Mouse (Mus musculus) G1E-ER4 (cell line): ENCODE measurements at regions not wholly inside any gene's neighbourhood (a gene's known extent, or its start where the extent isn't known, plus 50 kb on each side); places are given as distances from the start of the nearest gene placed in this dataset.

Experiments
- GATA1 ChIP-seq: IDR thresholded peaks from one replicate; pipeline ENCODE4 v1.8.0; 2012; ENCODE audit warnings: low read length, inconsistent platforms

GRCm38 (mm10) chr2:74930702-74931101 lies 105.1 kb downstream of the Mtx2 start:
- no peak for TF ChIP-seq GATA1

DNA sequence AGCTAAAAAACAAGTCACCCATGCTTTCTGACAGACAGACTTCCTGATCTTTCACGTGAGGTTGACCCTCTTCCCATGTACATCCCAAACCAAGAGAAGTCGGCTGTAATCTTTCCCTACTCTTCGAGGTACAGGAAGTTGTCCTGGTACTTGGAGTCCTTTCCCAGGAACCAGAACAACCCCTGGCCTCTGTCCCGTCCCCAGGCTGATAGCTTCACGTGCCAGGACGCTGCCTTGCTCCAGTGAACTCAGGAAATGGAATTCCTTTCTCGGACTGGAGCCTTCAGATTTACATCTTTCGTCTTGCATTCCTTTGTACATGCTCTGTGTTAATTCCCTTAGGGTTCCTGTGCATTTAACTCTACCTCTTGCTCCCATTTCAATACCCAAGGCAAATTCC lies 107.6 kb downstream of the Mtx2 start:
- TF ChIP-seq GATA1, result no peak

- TF ChIP-seq GATA1, result no peak
Observed at GRCm38 (mm10) chr2:74933771-74934170, 108.2 kb downstream of the Mtx2 start.

DNA sequence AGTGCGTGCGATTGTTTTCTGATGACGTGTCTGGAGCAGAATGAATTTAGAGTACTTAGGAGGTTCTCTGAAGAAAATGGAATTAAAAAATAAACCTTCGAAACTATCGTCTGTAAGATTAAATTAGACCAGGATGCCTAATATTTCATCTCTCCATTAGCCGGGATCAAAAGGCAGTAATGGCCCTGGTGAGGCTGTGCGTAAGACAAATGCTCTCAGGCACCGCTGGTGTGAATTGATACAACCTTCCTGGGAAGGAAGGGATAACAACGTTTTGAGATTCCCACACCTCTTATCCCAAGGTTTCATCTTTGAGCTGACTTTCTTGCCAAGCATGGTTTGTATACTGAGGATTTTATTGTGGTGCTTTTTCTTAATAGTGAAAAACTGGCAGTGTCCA lies 113.1 kb downstream of the Mtx2 start:
- TF ChIP-seq GATA1, result no peak

GRCm38 (mm10) chr2:74941966-74942365 lies 116.4 kb downstream of the Mtx2 start:
- TF ChIP-seq GATA1, result no peak

- no peak for TF ChIP-seq GATA1
Observed at GRCm38 (mm10) chr2:74942611-74943198, 117.1 kb downstream of the Mtx2 start.

DNA sequence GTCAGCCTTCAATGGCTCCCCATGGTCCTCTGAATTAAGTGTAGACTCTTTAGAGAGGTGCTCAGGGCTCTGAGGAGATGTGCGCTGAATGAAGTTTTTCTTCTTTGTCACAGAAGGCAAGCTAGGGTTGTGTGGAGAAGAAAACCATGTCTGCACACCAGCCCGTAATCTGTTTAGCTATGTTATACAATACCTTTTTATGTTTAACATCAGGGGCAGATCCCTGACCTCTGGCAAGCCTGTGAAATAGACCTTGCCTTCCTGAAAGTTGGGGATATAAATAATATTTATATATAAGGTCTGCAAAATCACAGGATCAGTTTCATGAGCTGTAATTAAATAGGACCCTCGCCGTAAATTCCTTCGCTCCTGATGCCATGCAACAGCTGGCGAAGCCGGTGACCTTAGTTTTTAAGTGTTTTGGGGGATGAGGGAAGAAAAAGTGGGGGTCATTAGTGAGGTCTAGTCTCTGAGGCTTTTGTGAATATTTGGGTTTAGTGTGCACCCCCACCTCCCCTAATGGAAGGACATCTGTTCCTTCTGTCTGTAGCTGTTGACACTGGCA lies 119.7 kb downstream of the Mtx2 start:
- TF ChIP-seq GATA1, result no peak

DNA sequence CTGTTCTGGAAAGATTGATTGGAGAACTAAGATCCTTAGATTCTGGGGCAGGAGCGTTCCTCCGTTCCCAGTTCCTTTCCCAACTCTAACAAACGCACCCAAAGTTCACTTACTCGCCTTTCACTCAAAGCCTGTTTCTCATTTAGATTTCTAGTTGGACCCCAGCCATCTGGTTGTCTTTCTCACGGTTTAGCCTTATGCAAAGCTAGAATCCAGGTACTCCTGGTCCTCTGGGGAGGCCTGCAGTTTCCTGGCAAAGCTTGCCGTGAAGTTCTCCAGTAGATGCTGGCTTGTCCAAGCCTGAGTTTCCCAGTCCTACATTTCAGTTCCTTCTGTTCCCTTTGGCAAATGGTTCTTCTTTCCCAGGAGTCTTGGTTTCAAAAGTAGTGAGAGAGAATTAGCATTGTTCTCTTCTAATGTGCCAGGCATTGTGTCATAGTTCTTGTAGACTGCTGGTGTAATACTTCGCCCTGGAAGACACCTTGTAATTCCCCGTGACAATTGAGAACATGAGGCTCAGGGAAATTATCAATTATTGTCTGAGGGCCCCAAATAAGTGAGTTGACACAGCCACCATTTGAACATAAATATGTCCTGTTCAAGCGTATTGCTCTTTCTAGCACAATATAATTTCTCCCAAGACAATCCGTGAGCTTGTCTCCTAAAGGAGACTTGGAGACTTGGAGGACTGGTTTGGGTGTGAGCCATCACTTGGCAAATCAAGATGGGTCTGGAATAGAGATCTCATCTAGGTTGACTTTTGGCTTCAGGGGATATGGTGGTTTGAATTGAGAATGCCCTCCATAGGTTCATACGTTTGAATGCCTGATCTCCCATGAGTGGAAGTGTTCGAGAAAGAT lies 126.0 kb downstream of the Mtx2 start:
- no peak for TF ChIP-seq GATA1

DNA sequence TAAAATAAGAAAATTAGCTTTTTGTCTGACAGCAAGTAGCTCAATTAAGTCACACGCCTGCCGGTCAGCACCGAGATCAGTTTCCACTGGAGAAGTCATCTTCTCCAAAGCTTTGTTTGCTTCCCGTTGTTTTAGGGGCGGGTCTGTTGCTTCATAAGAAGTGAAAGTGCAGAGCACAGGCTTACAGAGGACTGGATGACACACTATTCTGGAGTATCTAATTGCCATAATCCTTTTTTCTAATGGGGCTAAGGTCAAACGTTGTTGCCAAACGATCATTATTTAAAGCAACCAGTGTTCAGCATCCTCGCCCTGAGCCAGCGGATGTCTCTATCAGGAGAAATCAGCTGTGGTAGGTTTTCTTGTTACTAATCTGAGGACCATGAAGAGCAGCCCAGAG lies 128.5 kb downstream of the Mtx2 start:
- no peak for TF ChIP-seq GATA1

GRCm38 (mm10) chr2:74955281-74956128 lies 129.9 kb downstream of the Mtx2 start:
- no peak for TF ChIP-seq GATA1

DNA sequence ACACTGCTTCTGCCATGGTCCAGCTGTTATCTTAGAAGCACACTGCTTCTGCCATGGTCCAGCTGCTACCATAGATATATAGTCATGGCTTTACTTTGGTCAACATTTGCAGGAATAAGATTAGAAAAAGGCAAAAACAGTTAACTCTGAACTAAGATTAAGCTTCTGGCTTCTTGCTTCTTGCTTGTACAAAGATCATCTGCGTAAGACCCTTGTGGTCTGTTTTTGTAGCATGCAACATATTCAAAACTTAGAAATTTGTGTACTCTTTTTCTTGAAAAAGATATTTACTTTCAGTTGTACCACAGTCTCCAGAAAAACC lies 130.5 kb downstream of the Mtx2 start:
- no peak for TF ChIP-seq GATA1

GRCm38 (mm10) chr2:74956556-74956955 lies 131.0 kb downstream of the Mtx2 start:
- TF ChIP-seq GATA1, result no peak

DNA sequence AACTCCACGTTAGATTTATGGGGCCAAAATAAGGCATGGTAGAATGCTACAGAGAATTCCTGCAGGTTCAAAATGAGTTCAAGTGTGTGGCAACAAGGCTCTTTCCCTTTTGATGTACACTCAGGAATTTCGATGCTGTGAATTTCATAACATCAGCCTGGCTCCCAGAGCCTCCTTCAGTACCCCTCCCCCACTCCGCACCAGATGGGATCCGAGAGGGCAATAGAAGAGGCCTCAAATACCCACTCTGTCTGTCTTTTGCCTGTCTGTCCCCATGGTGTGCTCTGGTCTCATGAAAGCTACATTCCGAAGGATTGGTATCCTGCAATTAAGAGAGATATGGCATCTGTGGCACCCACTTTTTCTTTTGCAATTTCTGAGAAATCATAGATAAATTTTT lies 134.3 kb downstream of the Mtx2 start:
- TF ChIP-seq GATA1, result no peak

GRCm38 (mm10) chr2:74962416-74962815 lies 136.8 kb downstream of the Mtx2 start:
- no peak for TF ChIP-seq GATA1

- no peak for TF ChIP-seq GATA1
Observed at GRCm38 (mm10) chr2:74964360-74964759, 138.8 kb downstream of the Mtx2 start.

GRCm38 (mm10) chr2:74964980-74965379 lies 139.4 kb downstream of the Mtx2 start:
- TF ChIP-seq GATA1, result no peak
